Mouse (Mus musculus) right cerebral cortex, adult 2 months (tissue): ENCODE measurements around the gene Fermt1.

Experiments used
- DNase-seq, 2 experiments: peaks; one replicate each; pipeline ENCODE4 v3.0.0; 2021 to 2022; ENCODE audit warnings: low spot score in 2 of 2

Fermt1 gene

GRCm38 (mm10) chr2:132922076-132922873 lies 23.4 kb downstream of the Fermt1 start:
- no peak for DNase-seq

GRCm38 (mm10) chr2:132914785-132915184 lies 30.9 kb downstream of the Fermt1 start:
- DNase-seq = peak in 1 of 2 experiments; percentile 15

GRCm38 (mm10) chr2:132906763-132907162 lies 38.9 kb downstream of the Fermt1 start:
- peak; percentile 57 to 59 for DNase-seq

- DNase-seq = no peak
Observed at GRCm38 (mm10) chr2:132904961-132905360, 40.7 kb downstream of the Fermt1 start.

GRCm38 (mm10) chr2:132903498-132903897 lies 42.2 kb downstream of the Fermt1 start:
- peak; percentile 61 to 69 for DNase-seq

GRCm38 (mm10) chr2:132902056-132902455 lies 43.6 kb downstream of the Fermt1 start:
- DNase-seq = no peak

- no peak for DNase-seq
Observed at GRCm38 (mm10) chr2:132901636-132902035, 44.1 kb downstream of the Fermt1 start.

- DNase-seq = no peak
Observed at GRCm38 (mm10) chr2:132900596-132900995, 45.1 kb downstream of the Fermt1 start.

GRCm38 (mm10) chr2:132898211-132898610 lies 47.5 kb downstream of the Fermt1 start:
- no peak for DNase-seq

GRCm38 (mm10) chr2:132893826-132894225 lies 51.9 kb downstream of the Fermt1 start:
- DNase-seq = no peak

GRCm38 (mm10) chr2:132885312-132885711 lies 60.4 kb downstream of the Fermt1 start:
- DNase-seq = no peak

GRCm38 (mm10) chr2:132884303-132884967 lies 61.3 kb downstream of the Fermt1 start:
- no peak for DNase-seq

- no peak for DNase-seq
Observed at GRCm38 (mm10) chr2:132880844-132881645, 64.7 kb downstream of the Fermt1 start, which contains the start of gene Lrrn4. Gene Lrrn4 (minus strand): TSS chr2:132880891.

- peak in 1 of 2 experiments; percentile 24 for DNase-seq
Observed at GRCm38 (mm10) chr2:132879261-132880044, 66.3 kb downstream of the Fermt1 start.

GRCm38 (mm10) chr2:132876991-132877390 lies 68.7 kb downstream of the Fermt1 start:
- DNase-seq = no peak

- no peak for DNase-seq
Observed at GRCm38 (mm10) chr2:132873657-132874326, 71.9 kb downstream of the Fermt1 start.

GRCm38 (mm10) chr2:132871663-132872062 lies 74.0 kb downstream of the Fermt1 start:
- DNase-seq = no peak

- DNase-seq = no peak
Observed at GRCm38 (mm10) chr2:132870286-132870685, 75.4 kb downstream of the Fermt1 start.

GRCm38 (mm10) chr2:132869682-132870081 lies 76.0 kb downstream of the Fermt1 start:
- DNase-seq = no peak

- no peak for DNase-seq
Observed at GRCm38 (mm10) chr2:132867521-132867920, 78.2 kb downstream of the Fermt1 start.

GRCm38 (mm10) chr2:132863325-132863724 lies 82.4 kb downstream of the Fermt1 start:
- DNase-seq = no peak
